Mouse (Mus musculus) cerebellum, postnatal 4 days (tissue): ENCODE measurements around the gene Plekhd1.
A peak's percentile ranks its signal among the peaks of the same experiment; 100 is the strongest.

Source experiments
- DNase-seq, 2 experiments: peaks; one replicate each; pipeline ENCODE4 v3.0.0; 2022; ENCODE audit warnings: low spot score in 2 of 2, mixed read lengths in 1 of 2

Gene Plekhd1

DNA sequence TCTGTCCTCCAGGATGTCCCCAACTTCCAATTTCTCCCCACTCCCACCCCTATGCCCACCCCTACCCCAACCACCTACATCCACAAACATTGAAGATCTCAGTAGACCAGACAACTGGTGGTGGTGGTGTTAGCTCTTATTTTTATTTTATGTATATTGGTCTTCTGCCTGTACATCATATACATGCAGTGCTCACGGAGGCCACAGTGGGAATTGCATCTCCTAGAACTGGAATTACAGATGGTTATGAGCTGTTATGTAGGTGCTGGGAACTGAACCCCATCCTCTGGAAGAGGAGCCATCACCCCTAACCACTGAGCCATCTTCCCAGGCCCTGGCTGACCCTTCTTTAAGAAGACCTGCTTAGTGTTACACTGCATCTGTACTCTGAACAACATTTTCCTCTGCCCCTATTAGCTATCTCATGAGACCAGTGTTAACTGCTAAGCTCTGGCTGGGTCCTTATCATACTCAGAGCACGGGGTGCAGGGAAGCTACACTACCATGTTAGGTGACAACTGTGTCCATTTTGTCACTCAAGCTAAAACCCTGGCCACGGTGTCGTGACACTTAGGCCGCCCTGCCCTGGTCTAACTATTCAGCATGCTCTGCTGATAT lies 6.2 kb downstream of the Plekhd1 start:
- no peak for DNase-seq

DNA sequence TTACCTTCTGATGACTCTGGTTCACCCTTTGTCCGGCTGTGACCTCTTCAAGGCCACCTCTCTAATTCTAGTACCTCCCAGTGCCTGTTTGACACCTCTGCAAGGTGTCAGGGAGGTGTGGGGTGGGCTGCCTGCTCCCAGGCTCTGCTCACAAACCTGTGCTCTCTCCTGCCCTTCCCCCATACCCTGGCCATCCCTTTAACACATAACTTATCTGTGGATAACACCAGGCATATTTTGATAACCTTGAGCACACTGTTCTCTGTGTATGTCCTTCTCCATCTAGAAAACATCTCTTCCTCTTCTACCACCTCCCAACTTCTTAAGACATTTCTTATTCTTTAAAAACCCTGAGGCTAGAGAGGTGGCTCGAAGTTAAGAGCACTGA lies 6.7 kb downstream of the Plekhd1 start:
- no peak for DNase-seq

DNA sequence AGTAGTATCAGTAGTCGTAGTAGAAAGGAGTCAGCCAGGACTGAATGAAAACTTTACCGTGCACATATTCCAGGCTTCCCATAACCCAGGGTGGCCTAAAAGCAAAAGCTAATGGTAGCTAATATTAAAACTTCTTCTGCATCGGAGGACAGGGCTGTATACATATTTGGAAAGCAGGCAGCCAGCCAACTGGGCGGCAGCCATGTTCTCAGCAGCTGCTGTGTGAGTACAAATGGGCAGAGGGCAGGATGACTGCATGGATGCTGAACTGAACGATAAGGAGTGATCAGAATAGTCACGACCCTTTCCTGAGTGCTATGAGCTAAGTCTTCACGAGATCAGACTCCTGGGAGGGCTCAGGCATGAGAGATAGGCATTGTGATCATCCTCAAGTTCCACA lies 8.9 kb downstream of the Plekhd1 start:
- DNase-seq = peak in 1 of 2 experiments; percentile 29

DNA sequence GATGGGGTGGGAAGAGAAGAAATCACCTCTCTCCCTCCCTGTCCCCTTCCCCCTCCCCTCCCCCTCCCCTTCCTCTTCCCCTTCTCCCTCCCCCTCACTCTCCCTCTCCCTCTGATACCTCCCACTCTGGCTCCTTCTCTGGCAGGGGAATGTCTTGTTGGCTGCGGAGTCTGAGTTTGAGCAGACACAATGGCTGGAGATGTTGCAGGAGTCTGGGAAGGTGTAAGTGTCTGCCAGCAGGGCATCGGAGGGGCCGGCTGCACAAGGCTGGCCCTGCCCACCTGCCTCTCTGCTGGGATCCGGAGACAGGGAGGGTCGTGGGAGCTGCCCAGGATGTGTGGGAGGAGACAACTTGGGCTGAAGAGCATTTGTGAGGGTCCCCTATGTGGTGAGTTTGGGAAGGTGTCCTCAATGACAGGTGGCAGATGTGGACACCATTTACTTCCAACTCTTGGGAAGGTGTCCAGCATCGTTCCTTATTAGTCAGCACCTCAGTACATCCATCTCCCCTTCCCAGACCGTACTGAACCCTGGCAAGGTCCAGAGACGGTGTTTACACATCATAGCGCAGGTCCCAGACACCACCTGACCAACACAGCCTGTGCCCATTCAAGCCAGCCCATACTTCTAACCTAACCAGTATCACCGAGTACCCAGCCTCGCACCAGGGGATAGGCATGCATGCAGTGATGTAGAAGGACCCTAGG lies 14.0 kb downstream of the Plekhd1 start:
- no peak for DNase-seq

GRCm38 (mm10) chr12:80706915-80707604 lies 14.7 kb downstream of the Plekhd1 start:
- peak in 1 of 2 experiments; percentile 37 for DNase-seq

DNA sequence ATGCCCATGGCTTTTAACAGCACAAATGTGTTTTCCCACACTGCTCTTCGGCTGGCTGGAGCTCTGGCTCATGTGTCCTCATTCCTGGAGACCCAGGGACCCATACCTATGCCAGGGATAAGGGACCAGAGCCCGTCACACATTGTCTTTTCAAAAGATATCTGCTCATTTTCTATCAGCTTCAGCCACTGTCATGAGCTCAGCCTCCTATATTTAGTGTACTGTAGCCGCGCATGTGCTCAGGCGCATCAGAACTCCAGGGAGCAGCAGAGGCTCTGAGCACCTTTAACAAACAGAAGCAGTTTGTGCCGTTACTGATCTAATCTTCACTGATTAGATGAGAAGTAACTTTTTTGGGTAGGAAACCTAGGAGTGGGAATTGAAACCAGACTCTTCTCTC lies 23.5 kb downstream of the Plekhd1 start:
- no peak for DNase-seq

DNA sequence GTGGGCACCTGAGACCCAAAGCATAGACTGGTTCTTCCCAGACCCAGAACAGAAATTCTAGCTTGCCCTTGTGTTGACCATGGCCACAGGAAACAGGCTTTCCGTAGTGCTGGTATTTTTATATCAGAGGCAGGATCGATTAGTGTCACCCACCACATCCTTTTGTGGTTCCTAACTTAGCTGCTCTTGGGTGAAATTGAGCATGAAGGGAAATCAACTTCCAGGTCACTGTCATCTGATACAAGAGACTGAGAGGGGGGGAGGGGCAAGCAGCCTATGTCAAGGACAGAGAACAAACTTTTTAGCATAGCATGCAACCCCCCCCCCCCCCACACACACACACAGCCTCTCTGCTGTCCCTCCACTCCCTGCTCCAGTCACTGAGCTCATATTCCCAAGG lies 26.8 kb downstream of the Plekhd1 start:
- DNase-seq = no peak

DNA sequence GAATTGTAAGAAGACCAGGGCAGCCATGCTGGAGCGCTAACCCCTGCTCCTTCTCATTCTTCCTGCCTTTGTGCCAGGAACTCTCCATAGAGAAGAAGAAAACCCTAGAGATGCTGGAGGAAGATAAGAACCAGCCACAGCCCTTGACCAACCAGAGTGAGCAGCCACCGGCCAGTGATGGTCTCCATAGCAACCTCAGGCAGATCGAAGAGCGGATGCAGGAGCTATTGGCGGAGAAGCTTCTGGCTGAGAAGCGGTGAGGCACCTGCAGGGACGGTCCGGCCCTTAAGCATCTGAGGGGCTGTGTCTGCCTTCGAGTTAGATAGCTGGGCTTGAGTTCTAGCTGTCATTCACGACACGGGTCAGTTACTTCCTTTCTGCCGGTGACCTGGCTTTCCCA lies 28.1 kb downstream of the Plekhd1 start:
- DNase-seq = no peak

DNA sequence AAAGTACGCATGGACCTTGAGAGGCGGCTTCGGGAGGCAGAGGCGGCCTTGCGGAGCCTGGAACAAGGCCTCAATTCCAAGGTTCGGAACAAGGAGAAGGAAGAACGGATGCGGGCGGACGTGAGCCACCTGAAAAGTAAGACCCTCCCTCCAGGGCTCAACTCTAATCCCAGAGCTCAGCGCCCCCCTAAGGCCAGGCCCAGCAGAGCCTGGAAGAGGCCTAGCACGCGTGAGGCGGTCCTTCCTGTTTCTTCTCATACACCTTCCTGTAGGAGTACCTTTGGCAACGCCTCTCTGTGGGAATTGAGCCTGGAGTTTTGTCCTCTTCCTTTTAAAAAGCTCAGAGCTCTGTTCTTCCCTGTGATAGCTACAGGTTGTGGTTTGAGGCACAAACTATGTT lies 29.1 kb downstream of the Plekhd1 start:
- no peak for DNase-seq

GRCm38 (mm10) chr12:80724853-80725559 lies 32.6 kb downstream of the Plekhd1 start:
- peak; percentile 86 to 91 for DNase-seq

DNA sequence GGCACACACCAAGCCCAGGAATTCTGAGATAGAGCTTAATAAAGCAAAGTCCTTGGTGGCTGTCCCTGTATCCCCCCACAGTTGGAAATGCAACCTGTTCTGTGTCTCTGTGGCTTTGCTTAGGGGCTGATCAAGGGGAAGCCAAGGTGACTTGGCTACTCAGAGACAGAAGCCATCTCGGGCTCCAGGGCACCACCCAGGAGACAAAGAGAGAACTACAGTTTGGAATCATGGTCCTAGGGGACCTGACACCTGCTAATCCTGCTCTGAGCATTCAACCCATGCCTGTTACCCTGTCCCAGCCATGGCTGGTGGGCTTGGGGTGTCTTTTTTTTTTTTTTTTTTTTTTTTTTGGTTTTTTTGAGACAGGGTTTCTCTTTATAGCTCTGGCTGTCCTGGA lies 35.8 kb downstream of the Plekhd1 start:
- no peak for DNase-seq

DNA sequence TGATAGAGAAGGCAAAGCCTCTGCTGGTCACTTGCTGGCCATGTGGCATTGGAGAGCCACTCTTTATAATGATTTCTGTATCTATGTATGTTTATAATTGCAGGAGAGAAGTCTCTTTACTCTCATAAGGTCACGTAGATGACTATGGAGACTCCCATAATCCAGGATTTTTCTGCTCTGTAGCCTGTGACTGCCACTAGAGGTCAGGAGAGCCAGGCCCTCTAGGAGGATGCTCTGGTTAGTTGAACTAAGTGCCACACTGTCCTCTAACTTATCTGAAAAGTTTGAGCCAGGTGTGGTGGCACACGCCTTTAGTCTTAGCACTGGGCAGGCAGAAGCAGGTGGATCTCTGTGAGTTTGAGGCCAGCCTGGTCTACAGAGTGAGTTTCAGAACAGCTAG lies 36.4 kb downstream of the Plekhd1 start:
- DNase-seq = no peak

DNA sequence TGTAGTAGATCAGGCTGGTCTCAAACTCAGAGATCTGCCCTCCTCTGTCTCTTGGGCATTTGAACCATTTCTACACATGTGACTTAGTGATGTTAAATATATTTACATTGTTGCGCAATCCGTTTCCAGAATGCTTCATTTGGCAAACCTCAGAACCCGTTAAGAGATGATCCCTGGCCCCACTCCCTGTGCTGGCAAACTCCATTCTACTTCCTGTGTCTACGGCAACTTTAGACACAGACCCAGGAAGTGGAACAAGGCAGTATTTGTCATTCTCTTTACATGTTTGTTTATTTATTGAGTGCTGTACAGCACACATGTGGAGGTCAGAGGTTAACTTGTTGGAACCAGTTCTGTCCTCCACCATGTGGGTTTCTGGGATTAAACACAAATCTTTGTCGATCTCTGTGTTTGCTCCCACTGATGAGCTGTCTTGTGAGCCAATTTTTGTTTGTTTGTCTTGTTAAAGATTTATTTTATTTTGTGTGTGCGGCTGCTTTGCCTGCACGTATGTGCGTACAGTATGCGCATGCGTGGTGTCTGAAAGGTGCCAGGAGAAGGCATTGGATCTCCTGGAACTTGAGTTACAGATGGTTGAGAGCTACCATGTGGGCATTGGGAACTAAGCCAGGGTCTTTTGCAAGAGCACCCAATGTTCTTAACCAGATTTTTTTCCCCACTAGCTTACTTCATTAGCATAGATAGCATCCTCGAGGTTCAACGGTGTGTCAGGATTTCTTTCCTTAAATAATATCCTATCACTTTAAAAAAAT lies 37.6 kb downstream of the Plekhd1 start:
- DNase-seq = no peak

DNA sequence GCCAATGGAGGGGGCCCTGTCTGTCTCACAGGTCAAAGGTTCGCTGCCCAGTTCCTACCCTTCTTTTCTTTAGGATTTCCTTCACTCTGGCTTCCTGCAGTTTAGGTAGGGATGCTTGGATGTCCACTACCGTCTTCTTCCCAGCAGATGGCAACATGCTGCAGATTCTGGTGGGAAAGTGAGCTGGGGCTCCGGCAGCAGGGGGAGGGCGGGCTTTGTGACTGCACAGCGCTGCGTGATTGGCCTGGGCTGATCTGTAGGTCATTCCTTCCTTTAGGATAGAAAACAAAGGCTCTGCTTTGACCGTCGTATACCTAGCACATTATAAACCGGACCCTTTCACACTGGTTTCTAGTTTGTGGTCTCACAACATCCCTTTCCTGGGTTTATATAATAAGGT lies 38.2 kb downstream of the Plekhd1 start:
- peak; percentile 54 to 75 for DNase-seq

- DNase-seq = no peak
These were observed 42.4 kb downstream of the Plekhd1 start for GRCm38 (mm10) chr12:80734526-80735470.

DNA sequence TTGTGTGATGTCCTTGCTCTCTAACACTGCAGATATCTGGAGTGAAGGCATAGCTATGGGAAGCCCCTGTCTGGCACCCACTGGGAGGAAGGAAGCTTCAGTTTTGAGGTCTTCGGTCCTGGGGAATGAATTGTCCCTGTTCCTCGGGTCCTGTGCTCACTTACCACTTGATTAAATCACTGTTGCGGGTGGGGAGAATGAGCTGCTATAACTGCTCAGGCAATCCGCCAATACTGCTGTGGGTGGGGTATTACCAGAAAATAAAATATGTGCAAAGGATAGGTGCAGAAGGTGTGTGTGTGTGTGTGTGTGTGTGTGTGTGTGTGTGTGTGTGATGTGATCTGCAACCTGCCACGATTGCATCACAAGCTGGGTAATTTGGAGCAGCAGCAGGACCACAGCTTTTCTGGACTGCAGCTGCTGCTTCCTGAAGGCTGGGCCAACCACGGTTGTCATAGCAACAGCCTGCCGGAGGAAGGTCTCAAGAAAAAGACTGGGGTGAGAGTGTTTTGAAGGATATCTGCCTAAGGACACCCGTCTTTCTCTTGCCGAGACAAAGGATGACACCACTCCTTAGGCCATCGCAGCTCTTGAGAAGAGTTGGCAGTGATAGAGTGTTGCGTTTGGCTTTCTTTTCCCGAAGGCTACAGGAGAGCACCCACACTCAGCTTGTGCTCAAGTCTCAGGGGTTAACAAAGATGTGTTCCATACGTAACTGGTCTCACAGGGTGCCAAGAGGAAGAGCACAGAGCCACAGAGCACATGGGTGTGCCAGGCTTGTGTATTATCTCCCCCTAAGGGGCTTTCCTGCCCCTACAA lies 44.3 kb downstream of the Plekhd1 start:
- peak in 1 of 2 experiments; percentile 71 for DNase-seq

- DNase-seq = peak in 1 of 2 experiments; percentile 16
These were observed 44.9 kb downstream of the Plekhd1 start for GRCm38 (mm10) chr12:80737283-80737600.

DNA sequence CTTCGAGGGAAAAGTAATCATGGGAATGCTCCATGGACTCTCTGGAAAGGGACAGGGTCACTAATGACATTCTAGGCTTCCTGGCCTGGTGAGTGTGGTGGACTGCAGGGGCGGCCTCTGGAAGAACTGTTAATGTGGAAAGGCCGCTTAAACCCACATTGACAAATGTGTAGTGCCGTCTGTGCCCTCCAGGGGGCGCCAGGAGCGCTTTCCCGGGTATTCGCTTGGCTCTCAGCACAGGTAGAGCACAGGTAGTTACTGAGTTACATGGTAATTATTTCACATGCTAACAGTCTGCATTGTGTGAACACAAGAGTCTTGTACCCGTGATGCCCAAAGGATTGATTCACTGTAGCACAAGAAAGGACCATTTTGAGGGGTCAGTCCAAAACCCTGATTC lies 47.1 kb downstream of the Plekhd1 start:
- DNase-seq = peak in 1 of 2 experiments; percentile 42

DNA sequence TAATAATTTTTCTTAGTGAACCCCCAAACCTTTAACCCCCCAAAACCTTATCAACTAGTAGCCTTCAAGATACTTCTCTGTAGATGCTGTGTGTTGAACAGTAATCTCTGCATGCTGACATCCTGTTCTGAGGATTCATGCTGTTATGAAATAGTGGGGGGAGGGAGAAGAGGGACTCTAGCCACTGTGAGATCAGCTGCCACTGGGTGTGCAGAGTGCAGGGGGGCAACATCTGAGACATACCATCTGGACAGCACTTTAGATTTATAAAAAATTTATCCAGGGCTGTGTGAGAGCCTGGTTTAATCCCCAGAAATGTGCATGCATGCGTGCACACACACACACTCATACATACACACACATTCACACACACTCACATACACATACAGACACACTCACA lies 52.2 kb downstream of the Plekhd1 start:
- no peak for DNase-seq
